Mouse (Mus musculus) c-Kit-positive CD71-negative TER-119-negative erythroid progenitor cells, embryonic 14.5 days (primary cell): ENCODE measurements around the gene Arf6.
"Not testable (repeated sequence)": the region's sequence is repeated elsewhere in the genome, so short reads cannot be mapped to it uniquely, and the experiment has no call there.

Experiments used
- DNase-seq: peaks from one replicate; pipeline ENCODE4 v3.0.0-alpha.2; 2013; ENCODE audit warnings: low read depth

Arf6 gene

GRCm38 (mm10) chr12:69373850-69374766 lies 2.2 kb downstream of the Arf6 start:
- DNase-seq = no peak

GRCm38 (mm10) chr12:69376132-69376531 lies 4.2 kb downstream of the Arf6 start:
- no peak for DNase-seq

- no peak for DNase-seq
Observed at GRCm38 (mm10) chr12:69377188-69377587, 5.2 kb downstream of the Arf6 start.

- not testable (repeated sequence) for DNase-seq
Observed at GRCm38 (mm10) chr12:69377636-69378035, 5.7 kb downstream of the Arf6 start.

- no peak for DNase-seq
Observed at GRCm38 (mm10) chr12:69378558-69379454, 6.9 kb downstream of the Arf6 start.

GRCm38 (mm10) chr12:69382880-69383279 lies 10.9 kb downstream of the Arf6 start:
- DNase-seq = no peak

GRCm38 (mm10) chr12:69384606-69385005 lies 12.7 kb downstream of the Arf6 start:
- DNase-seq = no peak

GRCm38 (mm10) chr12:69385542-69386280 lies 13.8 kb downstream of the Arf6 start:
- no peak for DNase-seq

GRCm38 (mm10) chr12:69386281-69386732 lies 14.4 kb downstream of the Arf6 start:
- not testable (repeated sequence) for DNase-seq

- DNase-seq = no peak
Observed at GRCm38 (mm10) chr12:69388321-69388869, 16.4 kb downstream of the Arf6 start.

GRCm38 (mm10) chr12:69389273-69389938 lies 17.5 kb downstream of the Arf6 start:
- no peak for DNase-seq

GRCm38 (mm10) chr12:69390000-69390698 lies 18.2 kb downstream of the Arf6 start:
- no peak for DNase-seq

- no peak for DNase-seq
Observed at GRCm38 (mm10) chr12:69393076-69393475, 21.1 kb downstream of the Arf6 start.

- DNase-seq = no peak
Observed at GRCm38 (mm10) chr12:69394456-69394855, 22.5 kb downstream of the Arf6 start.

GRCm38 (mm10) chr12:69400367-69400766 lies 28.4 kb downstream of the Arf6 start:
- DNase-seq = no peak

GRCm38 (mm10) chr12:69400871-69401286 lies 28.9 kb downstream of the Arf6 start:
- DNase-seq = no peak

GRCm38 (mm10) chr12:69402100-69402499 lies 30.1 kb downstream of the Arf6 start:
- DNase-seq = no peak

- DNase-seq = no peak
Observed at GRCm38 (mm10) chr12:69402594-69403167, 30.7 kb downstream of the Arf6 start.

- no peak for DNase-seq
Observed at GRCm38 (mm10) chr12:69410767-69411166, 38.8 kb downstream of the Arf6 start.

GRCm38 (mm10) chr12:69411936-69412335 lies 40.0 kb downstream of the Arf6 start:
- no peak for DNase-seq
